Mouse (Mus musculus): ENCODE data around the gene Ubxn6.

DNA sequence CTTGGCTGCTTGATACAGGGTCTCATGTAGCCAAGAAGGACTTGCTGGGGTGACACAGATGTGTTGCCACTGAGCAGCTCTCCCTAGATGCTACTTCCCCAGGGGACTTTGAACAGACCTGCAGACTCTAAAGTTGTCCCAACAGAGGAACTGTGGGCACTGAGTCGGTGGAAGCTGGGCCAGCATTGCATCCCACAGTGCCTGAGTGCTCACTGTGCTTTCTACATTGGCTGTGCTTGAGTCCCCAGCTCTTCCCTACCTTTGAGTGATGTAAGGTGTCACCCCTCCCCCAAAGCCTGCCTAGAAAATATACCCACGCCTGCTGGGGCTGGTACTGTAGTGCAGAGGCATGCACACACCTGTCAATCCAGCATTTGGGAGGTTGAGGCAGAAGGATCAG, 32.9 kb upstream of the Ubxn6 start:
- TF ChIP-seq POLR2A (IDR thresholded peaks at IDR 0.05; ENCODE audit: borderline replicate concordance, extremely low read depth, low read depth, low read length), result no peak
- no peak for TF ChIP-seq CTCF (IDR thresholded peaks at IDR 0.05; ENCODE audit: insufficient read depth, low read length)
